Mouse (Mus musculus): Measurements from ENCODE around the gene Secisbp2l. TPM values are rescaled to one million over a fixed set of nuclear protein-coding genes. Genes with fewer than 3 reads are reported as not detected.

Secisbp2l gene
- total and polyA plus RNA-seq, 3 experiments: 4.8 to 25.3 (median 24.6) TPM

GRCm38 (mm10) chr2:125795118-125795517 lies 12.4 kb upstream of the Secisbp2l start:
- no peak for DNase-seq (ENCODE audit: low spot score)
- Histone ChIP-seq H3K9me3 (replicated peaks) (no peaks in the 10 kb centered on the region), H3K27me3 (ENCODE audit: insufficient read depth, low read length) (peaks cover 46% of the 10 kb centered on the region), H3K4me1 (ENCODE audit: insufficient read depth, low read depth, low read length) (no peaks in the 10 kb centered on the region), H3K36me3 (replicated peaks) (no peaks in the 10 kb centered on the region), H3K4me3 (ENCODE audit: low read depth, low read length) (no peak overlapping the region)
- no peak for ATAC-seq (ENCODE audit: extremely low read depth, insufficient number of reproducible peaks, low FRiP score, poor library complexity, severe bottlenecking)
- no peak for TF ChIP-seq GATA1 (IDR thresholded peaks at IDR 0.05; ENCODE audit: borderline replicate concordance, low read length)
- no peak for TF ChIP-seq CTCF (IDR thresholded peaks at IDR 0.05; ENCODE audit: low read depth, low read length)
- TF ChIP-seq POLR2AphosphoS5 (IDR thresholded peaks at IDR 0.05; ENCODE audit: insufficient replicate concordance, low read depth, low read length): no peak
- no peak for TF ChIP-seq GATA2 (IDR thresholded peaks at IDR 0.05; ENCODE audit: borderline replicate concordance, low read depth, low read length)

- DNase-seq (ENCODE audit: low spot score) (no peak), ATAC-seq (ENCODE audit: extremely low read depth, insufficient number of reproducible peaks, low FRiP score, poor library complexity, severe bottlenecking) (no peak)
- Histone ChIP-seq H3K4me3 (ENCODE audit: low read depth, low read length) (no peak overlapping the region), H3K27me3 (ENCODE audit: insufficient read depth, low read length) (peaks cover 43% of the 10 kb centered on the region), H3K4me1 (ENCODE audit: insufficient read depth, low read depth, low read length) (no peaks in the 10 kb centered on the region), H3K36me3 (replicated peaks) (no peaks in the 10 kb centered on the region), H3K9me3 (replicated peaks) (no peaks in the 10 kb centered on the region)
- TF ChIP-seq TAL1 (conservative IDR thresholded peaks at IDR 0.05; ENCODE audit: low read depth, low read length) (no peak), GATA1 (IDR thresholded peaks at IDR 0.05; ENCODE audit: borderline replicate concordance, low read length) (no peak), CTCF (IDR thresholded peaks at IDR 0.05; ENCODE audit: low read depth, low read length) (no peak), GATA2 (IDR thresholded peaks at IDR 0.05; ENCODE audit: borderline replicate concordance, low read depth, low read length) (no peak), POLR2AphosphoS5 (IDR thresholded peaks at IDR 0.05; ENCODE audit: insufficient replicate concordance, low read depth, low read length) (no peak)
Measured at GRCm38 (mm10) chr2:125794166-125794565, 11.5 kb upstream of the Secisbp2l start.

- H3K4me1 ChIP-seq (ENCODE audit: insufficient read depth, low read depth, low read length): no peaks in the 10 kb centered on the region
- ATAC-seq (ENCODE audit: extremely low read depth, insufficient number of reproducible peaks, low FRiP score, poor library complexity, severe bottlenecking): no peak
- DNase-seq (ENCODE audit: low spot score): no peak
Measured at GRCm38 (mm10) chr2:125792879-125793261, 10.2 kb upstream of the Secisbp2l start.

GRCm38 (mm10) chr2:125792144-125792878 lies 9.6 kb upstream of the Secisbp2l start:
- Histone ChIP-seq H3K4me1 (ENCODE audit: insufficient read depth, low read depth, low read length) (no peaks in the 10 kb centered on the region), H3K4me3 (ENCODE audit: low read depth, low read length) (no peak overlapping the region), H3K36me3 (replicated peaks) (no peaks in the 10 kb centered on the region), H3K9me3 (replicated peaks) (no peaks in the 10 kb centered on the region), H3K27me3 (ENCODE audit: insufficient read depth, low read length) (peaks cover 52% of the 10 kb centered on the region)
- ATAC-seq (ENCODE audit: extremely low read depth, insufficient number of reproducible peaks, low FRiP score, poor library complexity, severe bottlenecking): no peak
- no peak for TF ChIP-seq POLR2AphosphoS5 (IDR thresholded peaks at IDR 0.05; ENCODE audit: insufficient replicate concordance, low read depth, low read length)
- no peak for TF ChIP-seq GATA2 (IDR thresholded peaks at IDR 0.05; ENCODE audit: borderline replicate concordance, low read depth, low read length)
- TF ChIP-seq GATA1 (IDR thresholded peaks at IDR 0.05; ENCODE audit: borderline replicate concordance, low read length): no peak
- no peak for TF ChIP-seq CTCF (IDR thresholded peaks at IDR 0.05; ENCODE audit: low read depth, low read length)
- no peak for TF ChIP-seq TAL1 (conservative IDR thresholded peaks at IDR 0.05; ENCODE audit: low read depth, low read length)
- no peak for DNase-seq (ENCODE audit: low spot score)

More at GRCm38 (mm10) chr2:125792879-125793261, 10.2 kb upstream of the Secisbp2l start:
- peaks cover 47% of the 10 kb centered on the region for H3K27me3 ChIP-seq (ENCODE audit: insufficient read depth, low read length)
- no peaks in the 10 kb centered on the region for H3K9me3 ChIP-seq (replicated peaks)
- H3K36me3 ChIP-seq (replicated peaks): no peaks in the 10 kb centered on the region
- TF ChIP-seq POLR2AphosphoS5 (IDR thresholded peaks at IDR 0.05; ENCODE audit: insufficient replicate concordance, low read depth, low read length) (no peak), GATA2 (IDR thresholded peaks at IDR 0.05; ENCODE audit: borderline replicate concordance, low read depth, low read length) (no peak), TAL1 (conservative IDR thresholded peaks at IDR 0.05; ENCODE audit: low read depth, low read length) (no peak)
- no peak overlapping the region for H3K4me3 ChIP-seq (ENCODE audit: low read depth, low read length)

- Histone ChIP-seq H3K36me3 (replicated peaks) (no peaks in the 10 kb centered on the region), H3K4me3 (ENCODE audit: low read depth, low read length) (no peak overlapping the region), H3K4me1 (ENCODE audit: insufficient read depth, low read depth, low read length) (no peaks in the 10 kb centered on the region), H3K9me3 (replicated peaks) (no peaks in the 10 kb centered on the region), H3K27me3 (ENCODE audit: insufficient read depth, low read length) (peaks cover 46% of the 10 kb centered on the region)
- TF ChIP-seq GATA1 (IDR thresholded peaks at IDR 0.05; ENCODE audit: borderline replicate concordance, low read length) (no peak), GATA2 (IDR thresholded peaks at IDR 0.05; ENCODE audit: borderline replicate concordance, low read depth, low read length) (no peak), TAL1 (conservative IDR thresholded peaks at IDR 0.05; ENCODE audit: low read depth, low read length) (no peak), POLR2AphosphoS5 (IDR thresholded peaks at IDR 0.05; ENCODE audit: insufficient replicate concordance, low read depth, low read length) (no peak)
- no peak for ATAC-seq (ENCODE audit: extremely low read depth, insufficient number of reproducible peaks, low FRiP score, poor library complexity, severe bottlenecking)
- no peak for DNase-seq (ENCODE audit: low spot score)
Measured at GRCm38 (mm10) chr2:125791485-125791885, 8.8 kb upstream of the Secisbp2l start.

GRCm38 (mm10) chr2:125790242-125790641 lies 7.6 kb upstream of the Secisbp2l start:
- Histone ChIP-seq H3K4me3 (ENCODE audit: low read depth, low read length) (no peak overlapping the region), H3K36me3 (replicated peaks) (no peaks in the 10 kb centered on the region), H3K9me3 (replicated peaks) (no peaks in the 10 kb centered on the region), H3K4me1 (ENCODE audit: insufficient read depth, low read depth, low read length) (no peaks in the 10 kb centered on the region), H3K27me3 (ENCODE audit: insufficient read depth, low read length) (peaks cover 50% of the 10 kb centered on the region)
- DNase-seq (ENCODE audit: low spot score) (no peak), ATAC-seq (ENCODE audit: extremely low read depth, insufficient number of reproducible peaks, low FRiP score, poor library complexity, severe bottlenecking) (no peak)
- TF ChIP-seq TAL1 (conservative IDR thresholded peaks at IDR 0.05; ENCODE audit: low read depth, low read length): no peak
- no peak for TF ChIP-seq CTCF (IDR thresholded peaks at IDR 0.05; ENCODE audit: low read depth, low read length)
- TF ChIP-seq POLR2AphosphoS5 (IDR thresholded peaks at IDR 0.05; ENCODE audit: insufficient replicate concordance, low read depth, low read length): no peak
- no peak for TF ChIP-seq GATA1 (IDR thresholded peaks at IDR 0.05; ENCODE audit: borderline replicate concordance, low read length)
- no peak for TF ChIP-seq GATA2 (IDR thresholded peaks at IDR 0.05; ENCODE audit: borderline replicate concordance, low read depth, low read length)

Measured in G1E (cell line).